Mouse (Mus musculus): Measurements from ENCODE around the gene Foxr2.
A peak's percentile ranks its signal among the peaks of the same experiment; 100 is the strongest.

Gene Foxr2

GRCm38 (mm10) chrX:153118486-153118885, at the start of gene Foxr2:
TSS of gene Foxr2 (plus strand) at chrX:153118786.
- DNase-seq (ENCODE audit: low spot score), result no peak

- DNase-seq (ENCODE audit: low spot score), result no peak
Measured at GRCm38 (mm10) chrX:153119013-153119412, 427 bp downstream of the Foxr2 start.

DNA sequence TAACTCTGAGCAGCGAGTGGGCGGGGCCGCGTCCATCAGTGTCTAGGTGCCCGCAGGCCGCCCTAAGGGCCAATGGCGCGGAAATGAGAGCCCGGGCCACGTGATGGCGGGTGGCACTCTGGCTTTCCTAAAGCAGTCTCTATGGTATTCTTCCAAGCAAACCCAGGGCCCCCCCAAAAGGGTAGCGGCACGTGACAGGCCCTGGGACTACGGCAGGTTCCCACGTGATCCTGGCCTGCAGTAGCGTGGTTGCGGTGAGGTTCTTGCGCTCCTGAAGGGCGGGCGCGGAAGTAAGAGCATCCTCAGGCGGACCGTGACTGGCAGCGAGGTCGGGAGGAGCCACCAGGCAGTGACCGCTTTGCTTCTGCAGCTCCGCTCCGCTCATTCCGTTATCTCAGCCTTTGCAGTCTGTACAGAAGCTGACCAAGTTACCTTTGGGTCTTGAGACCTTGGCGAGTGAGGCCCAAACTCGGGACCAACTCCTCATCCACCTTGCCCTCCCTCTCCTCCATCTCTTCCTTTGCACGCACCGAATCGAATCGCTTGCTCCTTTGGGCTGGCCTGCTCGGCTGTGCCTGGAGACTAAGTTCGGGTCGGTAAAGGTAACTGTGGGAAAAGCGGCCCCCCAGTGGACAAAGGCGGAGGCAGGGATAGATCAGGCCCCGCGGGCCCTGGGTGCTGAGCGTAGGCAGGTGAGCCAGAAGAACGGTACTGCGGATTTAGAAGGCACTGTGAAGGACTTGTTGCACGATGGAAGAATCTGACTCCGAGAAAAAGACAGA, 21.3 kb downstream of the Foxr2 start, which contains the start of gene Rragb:
Gene Rragb, plus strand, starts transcription at position 248 of the 782 bp plus-strand sequence.
- peak; percentile 21 for DNase-seq (ENCODE audit: low spot score)

GRCm38 (mm10) chrX:153142656-153143055, 24.1 kb downstream of the Foxr2 start:
- DNase-seq (ENCODE audit: low spot score), result no peak

- no peak for DNase-seq (ENCODE audit: low spot score)
Measured at GRCm38 (mm10) chrX:153151766-153152165, 33.2 kb downstream of the Foxr2 start.

DNA sequence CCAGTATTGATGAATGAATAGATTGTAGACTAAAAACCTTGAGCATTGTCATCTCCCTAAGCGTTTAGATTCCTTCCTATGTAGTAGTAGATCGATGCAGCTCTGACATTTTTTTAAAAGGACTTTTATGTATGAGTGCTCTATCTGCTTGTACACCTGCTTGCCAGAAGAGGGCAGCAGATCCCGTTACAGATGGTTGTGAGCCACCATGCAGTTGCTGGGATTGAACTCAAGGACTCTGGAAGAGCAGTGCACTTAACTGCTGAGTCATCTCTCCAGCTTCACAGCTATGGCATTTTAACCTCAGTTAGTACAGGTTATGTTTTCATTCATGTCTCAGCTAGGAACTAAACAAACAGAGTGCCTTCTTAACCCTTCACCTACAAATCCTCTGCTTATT, 36.7 kb downstream of the Foxr2 start:
- DNase-seq (ENCODE audit: low spot score), result peak; percentile 1

DNA sequence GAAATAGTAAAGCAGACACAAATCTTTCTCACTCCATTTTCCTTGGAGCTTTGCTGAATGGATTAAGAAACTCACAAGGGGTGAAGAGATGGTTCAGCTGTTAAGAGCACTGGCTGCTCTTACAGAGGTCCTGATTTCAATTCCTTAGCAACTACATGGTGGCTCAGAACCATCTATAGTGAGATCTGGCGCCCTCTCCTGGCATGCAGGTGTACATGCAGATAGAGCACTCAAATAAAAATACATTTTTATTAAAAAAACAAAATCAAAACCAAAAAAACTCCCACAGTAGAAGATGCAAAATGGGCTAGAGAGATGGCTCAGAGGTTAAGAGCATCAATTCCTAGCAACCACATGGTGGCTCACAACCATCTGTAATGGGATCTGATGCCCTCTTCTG, 56.2 kb downstream of the Foxr2 start:
- DNase-seq (ENCODE audit: low spot score), result no peak

GRCm38 (mm10) chrX:153182221-153182620, 63.6 kb downstream of the Foxr2 start:
- no peak for DNase-seq (ENCODE audit: low spot score)
